Mouse (Mus musculus) MEL (cell line): ENCODE measurements at regions not wholly inside any gene's neighbourhood (a gene's known extent, or its start where the extent isn't known, plus 50 kb on each side); places are given as distances from the start of the nearest gene placed in this dataset.

Experiments
- CHD2 ChIP-seq: IDR thresholded peaks from 2 replicates; pipeline ENCODE4 v1.6.1; 2011; ENCODE audit warnings: low read length, improper control_type of control experiment
- CTCF ChIP-seq, 3 experiments: IDR thresholded peaks in 2 of 3; conservative IDR thresholded peaks in 1 of 3; 2 replicates each; pipeline ENCODE4 v1.5.1; 2011 to 2012; ENCODE audit warnings: low read length in 3 of 3, low read depth in 2 of 3, mild to moderate bottlenecking in 2 of 3, improper control_type of control experiment in 1 of 3, inconsistent platforms in 1 of 3, mixed read lengths in 1 of 3, moderate library complexity in 1 of 3; ENCODE audit not compliant: control insufficient read depth in 1 of 3, insufficient read depth in 1 of 3, poor library complexity in 1 of 3, severe bottlenecking in 1 of 3
- ELF1 ChIP-seq: IDR thresholded peaks from 2 replicates; pipeline ENCODE4 v1.6.1; 2014; ENCODE audit warnings: low read depth, mild to moderate bottlenecking, inconsistent platforms, low read length, improper control_type of control experiment, moderate library complexity
- GATA1 ChIP-seq: IDR thresholded peaks from 2 replicates; pipeline ENCODE4 v1.6.1; 2011; ENCODE audit warnings: low read depth, low read length, improper control_type of control experiment
- HCFC1 ChIP-seq: IDR thresholded peaks from 2 replicates; pipeline ENCODE4 v1.6.1; 2012; ENCODE audit warnings: low read depth, mild to moderate bottlenecking, inconsistent platforms, low read length, improper control_type of control experiment, moderate library complexity
- MAFK ChIP-seq: IDR thresholded peaks from 2 replicates; pipeline ENCODE4 v1.6.1; 2011; ENCODE audit warnings: low read depth, mild to moderate bottlenecking, low read length, improper control_type of control experiment, borderline replicate concordance
- NELFE ChIP-seq: IDR thresholded peaks from 2 replicates; pipeline ENCODE4 v1.6.1; 2011; ENCODE audit warnings: low read depth, low read length, improper control_type of control experiment
- POLR2A ChIP-seq, 2 experiments: IDR thresholded peaks; 2 replicates each; pipeline ENCODE4 v1.6.1; 2011 to 2012; ENCODE audit warnings: low read length in 2 of 2, mild to moderate bottlenecking in 2 of 2, control low read depth in 1 of 2, improper control_type of control experiment in 1 of 2, low read depth in 1 of 2, moderate library complexity in 1 of 2; ENCODE audit not compliant: control insufficient read depth in 1 of 2, insufficient read depth in 1 of 2, poor library complexity in 1 of 2
- TAL1 ChIP-seq: IDR thresholded peaks from 2 replicates; pipeline ENCODE4 v1.6.1; 2012; ENCODE audit warnings: mild to moderate bottlenecking, inconsistent platforms, low read length, moderate library complexity, mixed read lengths
- USF1 ChIP-seq: IDR thresholded peaks from 2 replicates; pipeline ENCODE4 v1.6.1; 2014; ENCODE audit warnings: low read depth, mild to moderate bottlenecking, inconsistent platforms, low read length, improper control_type of control experiment, moderate library complexity
- USF2 ChIP-seq, 2 experiments: IDR thresholded peaks; 2 replicates each; pipeline ENCODE4 v1.6.1; 2011 to 2012; ENCODE audit warnings: improper control_type of control experiment in 2 of 2, low read length in 2 of 2, borderline replicate concordance in 1 of 2, inconsistent platforms in 1 of 2, low read depth in 1 of 2, mild to moderate bottlenecking in 1 of 2; ENCODE audit not compliant: insufficient read depth in 1 of 2

GRCm38 (mm10) chr1:151045334-151045733 lies 52.1 kb upstream of the Hmcn1 start:
- TF ChIP-seq USF2 (IDR thresholded peaks at IDR 0.05; ENCODE audit: borderline replicate concordance in 1 of 2, insufficient read depth in 1 of 2, low read depth in 1 of 2, low read length in 2 of 2) (no peak), POLR2A (IDR thresholded peaks at IDR 0.05; ENCODE audit: control insufficient read depth in 1 of 2, insufficient read depth in 1 of 2, low read depth in 1 of 2, low read length in 2 of 2, poor library complexity in 1 of 2) (no peak), CHD2 (no peak), HCFC1 (no peak), CTCF (IDR thresholded peaks at IDR 0.05 in 2 of 3, conservative IDR thresholded peaks at IDR 0.05 in 1 of 3; ENCODE audit: control insufficient read depth in 1 of 3, insufficient read depth in 1 of 3, low read depth in 2 of 3, low read length in 3 of 3, poor library complexity in 1 of 3, severe bottlenecking in 1 of 3) (no peak), NELFE (no peak), MAFK (no peak), ELF1 (no peak), GATA1 (no peak), USF1 (no peak), TAL1 (no peak)
